Mouse (Mus musculus) frontal cortex, postnatal 14 days (tissue): ENCODE data around the gene Fmnl3.

Source experiments
- DNase-seq, 2 experiments: peaks; one replicate each; pipeline ENCODE4 v3.0.0; 2022; ENCODE audit warnings: low spot score in 2 of 2

The Fmnl3 gene

GRCm38 (mm10) chr15:99343414-99344147, 26.7 kb downstream of the Fmnl3 start:
- peak; percentile 35 to 61 for DNase-seq

GRCm38 (mm10) chr15:99342194-99342981, 27.9 kb downstream of the Fmnl3 start:
- no peak for DNase-seq

GRCm38 (mm10) chr15:99341102-99341501, 29.2 kb downstream of the Fmnl3 start:
- no peak for DNase-seq

- no peak for DNase-seq
Measured at GRCm38 (mm10) chr15:99339669-99340068, 30.6 kb downstream of the Fmnl3 start.

GRCm38 (mm10) chr15:99338916-99339315, 31.4 kb downstream of the Fmnl3 start:
- no peak for DNase-seq

GRCm38 (mm10) chr15:99335801-99336320, 34.4 kb downstream of the Fmnl3 start:
- DNase-seq, result no peak

- no peak for DNase-seq
Measured at GRCm38 (mm10) chr15:99334500-99334899, 35.8 kb downstream of the Fmnl3 start.

GRCm38 (mm10) chr15:99333676-99334065, 36.6 kb downstream of the Fmnl3 start:
- no peak for DNase-seq

GRCm38 (mm10) chr15:99332921-99333675, 37.2 kb downstream of the Fmnl3 start:
- peak in 1 of 2 experiments; percentile 52 for DNase-seq

- no peak for DNase-seq
Measured at GRCm38 (mm10) chr15:99332111-99332510, 38.2 kb downstream of the Fmnl3 start.

- no peak for DNase-seq
Measured at GRCm38 (mm10) chr15:99331341-99331740, 38.9 kb downstream of the Fmnl3 start.

- DNase-seq, result no peak
Measured at GRCm38 (mm10) chr15:99330324-99330723, 40.0 kb downstream of the Fmnl3 start.

GRCm38 (mm10) chr15:99328011-99328410, 42.3 kb downstream of the Fmnl3 start:
- DNase-seq, result no peak

GRCm38 (mm10) chr15:99326959-99327358, 43.3 kb downstream of the Fmnl3 start:
- DNase-seq, result no peak

GRCm38 (mm10) chr15:99326407-99326806, 43.9 kb downstream of the Fmnl3 start:
- DNase-seq, result no peak

- DNase-seq, result no peak
Measured at GRCm38 (mm10) chr15:99325598-99325997, 44.7 kb downstream of the Fmnl3 start.

GRCm38 (mm10) chr15:99324151-99324550, 46.1 kb downstream of the Fmnl3 start:
- no peak for DNase-seq

GRCm38 (mm10) chr15:99320978-99321377, 49.3 kb downstream of the Fmnl3 start:
- DNase-seq, result no peak

GRCm38 (mm10) chr15:99320168-99320674, 50.1 kb downstream of the Fmnl3 start:
- DNase-seq, result no peak

GRCm38 (mm10) chr15:99319411-99319871, 50.8 kb downstream of the Fmnl3 start:
- no peak for DNase-seq

- DNase-seq, result no peak
Measured at GRCm38 (mm10) chr15:99318861-99319410, 51.3 kb downstream of the Fmnl3 start.
